Mouse (Mus musculus): ENCODE data around the gene Hnrnpa1. TPM values are rescaled to one million over a fixed set of nuclear protein-coding genes. Genes with fewer than 3 reads are reported as not detected.
"Not testable (repeated sequence)": the region's sequence is repeated elsewhere in the genome, so short reads cannot be mapped to it uniquely, and the experiment has no call there.

Gene Hnrnpa1
- total and polyA plus RNA-seq, 2 experiments, result 17.7 to 58.2 TPM

- WGBS, result 62% methylated on average over 2 of the region's 2 CpGs
- no peaks in the 10 kb centered on the region for H3K36me3 ChIP-seq (ENCODE audit: control insufficient read depth, insufficient read depth, low read length)
- no peak overlapping the region for H3K4me3 ChIP-seq (ENCODE audit: insufficient read depth, low read depth, low read length)
- no peak overlapping the region for H3K9ac ChIP-seq (ENCODE audit: low read depth, low read length)
- peaks cover 2% of the 10 kb centered on the region; the same call in 1 of the 2 replicates for H3K79me2 ChIP-seq (ENCODE audit: control insufficient read depth, insufficient read depth, low read length)
- H3K27ac ChIP-seq (replicated peaks; ENCODE audit: insufficient read depth, low read depth, low read length), result no peak overlapping the region
- H3K27me3 ChIP-seq (ENCODE audit: control insufficient read depth, insufficient read depth, low read length), result no peaks in the 10 kb centered on the region
- TF ChIP-seq CTCF (IDR thresholded peaks at IDR 0.05; ENCODE audit: low read depth, low read length) (no peak), POLR2A (IDR thresholded peaks at IDR 0.05; ENCODE audit: extremely low read depth, insufficient read depth, low read length) (no peak)
- H3K4me1 ChIP-seq (ENCODE audit: control insufficient read depth, insufficient read depth, low read length), result no peaks in the 10 kb centered on the region
- DNase-seq (ENCODE audit: extremely low read depth, low read depth, low spot score), result no peak
Measured at GRCm38 (mm10) chr15:103233119-103233518, 7.1 kb upstream of the Hnrnpa1 start.

- H3K36me3 ChIP-seq (ENCODE audit: control insufficient read depth, insufficient read depth, low read length), result peaks cover 11% of the 10 kb centered on the region
- H3K4me3 ChIP-seq (ENCODE audit: insufficient read depth, low read depth, low read length), result no peak overlapping the region
- 72% methylated on average over 7 of the region's 7 CpGs for WGBS
- TF ChIP-seq CTCF (IDR thresholded peaks at IDR 0.05; ENCODE audit: low read depth, low read length), result no peak
- TF ChIP-seq POLR2A (IDR thresholded peaks at IDR 0.05; ENCODE audit: extremely low read depth, insufficient read depth, low read length), result no peak
- H3K4me1 ChIP-seq (ENCODE audit: control insufficient read depth, insufficient read depth, low read length), result 0 out of 2 replicates have a peak, but pooled peaks cover 2% of the 10 kb centered on the region
- H3K27me3 ChIP-seq (ENCODE audit: control insufficient read depth, insufficient read depth, low read length), result no peaks in the 10 kb centered on the region
- no peak for DNase-seq (ENCODE audit: extremely low read depth, low read depth, low spot score)
- no peak overlapping the region for H3K27ac ChIP-seq (replicated peaks; ENCODE audit: insufficient read depth, low read depth, low read length)
- H3K79me2 ChIP-seq (ENCODE audit: control insufficient read depth, insufficient read depth, low read length), result no peaks in the 10 kb centered on the region; the same call in 1 of the 2 replicates
- H3K9ac ChIP-seq (ENCODE audit: low read depth, low read length), result no peak overlapping the region
Measured at GRCm38 (mm10) chr15:103237295-103237694, 2.9 kb upstream of the Hnrnpa1 start.

- H3K4me3 ChIP-seq (ENCODE audit: insufficient read depth, low read depth, low read length), result peak overlapping the region; percentile 72
- H3K27ac ChIP-seq (replicated peaks; ENCODE audit: insufficient read depth, low read depth, low read length), result peak overlapping the region; percentile 69
- no peaks in the 10 kb centered on the region for H3K27me3 ChIP-seq (ENCODE audit: control insufficient read depth, insufficient read depth, low read length)
- peaks cover 28% of the 10 kb centered on the region for H3K36me3 ChIP-seq (ENCODE audit: control insufficient read depth, insufficient read depth, low read length)
- TF ChIP-seq POLR2A (IDR thresholded peaks at IDR 0.05; ENCODE audit: extremely low read depth, insufficient read depth, low read length) (no peak), CTCF (IDR thresholded peaks at IDR 0.05; ENCODE audit: low read depth, low read length) (no peak)
- WGBS, result 1% methylated on average over 26 of the region's 26 CpGs
- no peaks in the 10 kb centered on the region; the same call in 1 of the 2 replicates for H3K79me2 ChIP-seq (ENCODE audit: control insufficient read depth, insufficient read depth, low read length)
- peak overlapping the region; percentile 76 for H3K9ac ChIP-seq (ENCODE audit: low read depth, low read length)
- peaks cover 9% of the 10 kb centered on the region; the same call in 1 of the 2 replicates for H3K4me1 ChIP-seq (ENCODE audit: control insufficient read depth, insufficient read depth, low read length)
- peak; percentile 85 for DNase-seq (ENCODE audit: extremely low read depth, low read depth, low spot score)
Measured at GRCm38 (mm10) chr15:103239130-103239684, 1.0 kb upstream of the Hnrnpa1 start.

- WGBS, result under 1% methylated on average over 39 of the region's 39 CpGs
Measured at GRCm38 (mm10) chr15:103239685-103240159, 510 bp upstream of the Hnrnpa1 start, which contains the start of gene Cbx5. TSS of gene Cbx5 (minus strand) at chr15:103239816.

GRCm38 (mm10) chr15:103241071-103242018 lies 1.1 kb downstream of the Hnrnpa1 start:
- H3K27me3 ChIP-seq (ENCODE audit: control insufficient read depth, insufficient read depth, low read length); H3K79me2 ChIP-seq (ENCODE audit: control insufficient read depth, insufficient read depth, low read length); DNase-seq (ENCODE audit: extremely low read depth, low read depth, low spot score); H3K4me1 ChIP-seq (ENCODE audit: control insufficient read depth, insufficient read depth, low read length): not testable (repeated sequence)
- peak overlapping the region; percentile 85 for H3K27ac ChIP-seq (replicated peaks; ENCODE audit: insufficient read depth, low read depth, low read length)
- H3K36me3 ChIP-seq (ENCODE audit: control insufficient read depth, insufficient read depth, low read length), result peaks cover 42% of the 10 kb centered on the region
- WGBS, result 8% methylated on average over 12 of the region's 12 CpGs
- H3K9ac ChIP-seq (ENCODE audit: low read depth, low read length), result peak overlapping the region; percentile 76
- H3K4me3 ChIP-seq (ENCODE audit: insufficient read depth, low read depth, low read length), result peak overlapping the region; percentile 66

More at GRCm38 (mm10) chr15:103239685-103240159, 510 bp upstream of the Hnrnpa1 start, which contains the start of gene Cbx5:
- Histone ChIP-seq H3K4me3 (ENCODE audit: insufficient read depth, low read depth, low read length) (peak within 1 kb of the TSS; percentile 72), H3K27me3 (ENCODE audit: control insufficient read depth, insufficient read depth, low read length) (no peaks in the 10 kb centered on the region), H3K4me1 (ENCODE audit: control insufficient read depth, insufficient read depth, low read length) (peaks cover 9% of the 10 kb centered on the region; the same call in 1 of the 2 replicates), H3K9ac (ENCODE audit: low read depth, low read length) (peak within 1 kb of the TSS; percentile 76), H3K79me2 (ENCODE audit: control insufficient read depth, insufficient read depth, low read length) (no peaks in the 10 kb centered on the region; the same call in 1 of the 2 replicates), H3K36me3 (ENCODE audit: control insufficient read depth, insufficient read depth, low read length) (peaks cover 28% of the 10 kb centered on the region), H3K27ac (replicated peaks; ENCODE audit: insufficient read depth, low read depth, low read length) (peak within 1 kb of the TSS; percentile 85)
- DNase-seq (ENCODE audit: extremely low read depth, low read depth, low spot score), result peak; percentile 88
- TF ChIP-seq CTCF (IDR thresholded peaks at IDR 0.05; ENCODE audit: low read depth, low read length) (no peak), POLR2A (IDR thresholded peaks at IDR 0.05; ENCODE audit: extremely low read depth, insufficient read depth, low read length) (peak; percentile 84)
